Mouse (Mus musculus): ENCODE results near the gene Naa35. TPM values are rescaled to one million over a fixed set of nuclear protein-coding genes. Genes with fewer than 3 reads are reported as not detected.

The Naa35 gene
- polyA plus RNA-seq, 1 experiment from 2014 or later, result 120 TPM

DNA sequence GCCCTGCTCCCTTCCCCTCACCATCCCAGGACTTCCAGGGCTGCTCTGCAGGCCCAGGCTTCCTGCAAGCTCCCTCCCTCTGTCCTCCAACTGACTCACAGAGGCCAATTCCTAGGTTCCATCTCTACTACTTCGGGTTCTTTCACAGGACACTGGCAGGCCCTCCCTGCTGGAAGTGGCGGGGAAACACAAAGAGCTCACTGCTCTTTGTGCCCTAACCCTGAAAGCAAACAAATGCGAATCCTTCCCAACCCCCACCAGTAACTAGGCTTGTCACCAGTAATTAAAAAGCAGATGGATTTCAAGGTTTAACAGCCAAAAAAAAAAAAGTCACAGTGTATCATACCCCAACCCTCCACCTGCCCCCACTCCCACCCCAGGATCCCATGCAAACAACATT, 89.2 kb downstream of the Naa35 start:
- H3K9ac ChIP-seq (ENCODE audit: low read depth, low read length), result peak overlapping the region; percentile 94
- H3K27me3 ChIP-seq (ENCODE audit: control insufficient read depth, insufficient read depth, low read length), result no peaks in the 10 kb centered on the region
- DNase-seq (ENCODE audit: low spot score), result peak; percentile 76
- H3K36me3 ChIP-seq (ENCODE audit: control insufficient read depth, insufficient read depth, low read length), result no peaks in the 10 kb centered on the region
- peak overlapping the region; percentile 71 for H3K4me2 ChIP-seq (replicated peaks; ENCODE audit: low read depth, low read length)
- peak; percentile 61 for ATAC-seq (ENCODE audit: low FRiP score)
- H3K9me3 ChIP-seq (ENCODE audit: control insufficient read depth, low read length), result no peaks in the 10 kb centered on the region
- peaks cover 7% of the 10 kb centered on the region; the same call in 1 of the 2 replicates for H3K4me1 ChIP-seq (replicated peaks; ENCODE audit: control insufficient read depth, insufficient read depth, low read length)
- H3K4me3 ChIP-seq (ENCODE audit: low read depth, low read length), result peak overlapping the region; percentile 84
- 1% methylated on average over 3 of the region's 3 CpGs for WGBS
- peak overlapping the region; percentile 91 for H3K27ac ChIP-seq (ENCODE audit: low read depth, low read length)

DNA sequence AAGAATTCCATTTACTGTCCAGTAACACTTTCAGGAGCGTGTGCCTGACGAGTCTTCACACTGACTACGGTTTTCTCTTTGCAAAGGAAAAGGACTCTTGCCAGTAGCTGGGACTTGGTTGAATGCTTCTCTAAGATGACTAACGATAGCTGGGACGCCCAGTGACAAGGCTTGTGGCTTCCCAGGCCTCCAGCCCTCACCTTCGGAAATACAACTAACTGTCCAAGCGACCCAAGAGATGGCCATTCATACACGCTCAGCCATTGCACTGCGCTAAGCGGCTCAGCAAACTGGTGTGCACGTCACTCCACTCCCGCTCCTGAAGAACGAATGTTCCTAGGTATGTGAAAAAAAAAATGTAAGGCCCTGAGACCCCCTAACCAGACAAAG, 89.7 kb downstream of the Naa35 start:
- ATAC-seq (ENCODE audit: low FRiP score), result peak; percentile 36; the same call in 1 of the 2 replicates
- Histone ChIP-seq H3K9ac (ENCODE audit: low read depth, low read length) (peak overlapping the region; percentile 94), H3K4me1 (replicated peaks; ENCODE audit: control insufficient read depth, insufficient read depth, low read length) (peaks cover 7% of the 10 kb centered on the region; the same call in 1 of the 2 replicates), H3K9me3 (ENCODE audit: control insufficient read depth, low read length) (no peaks in the 10 kb centered on the region), H3K27ac (ENCODE audit: low read depth, low read length) (peak overlapping the region; percentile 91), H3K36me3 (ENCODE audit: control insufficient read depth, insufficient read depth, low read length) (no peaks in the 10 kb centered on the region), H3K27me3 (ENCODE audit: control insufficient read depth, insufficient read depth, low read length) (no peaks in the 10 kb centered on the region), H3K4me2 (replicated peaks; ENCODE audit: low read depth, low read length) (peak overlapping the region; percentile 71), H3K4me3 (ENCODE audit: low read depth, low read length) (peak overlapping the region; percentile 84)
- WGBS, result under 1% methylated on average over 13 of the region's 13 CpGs
- DNase-seq (ENCODE audit: low spot score), result peak; percentile 77

DNA sequence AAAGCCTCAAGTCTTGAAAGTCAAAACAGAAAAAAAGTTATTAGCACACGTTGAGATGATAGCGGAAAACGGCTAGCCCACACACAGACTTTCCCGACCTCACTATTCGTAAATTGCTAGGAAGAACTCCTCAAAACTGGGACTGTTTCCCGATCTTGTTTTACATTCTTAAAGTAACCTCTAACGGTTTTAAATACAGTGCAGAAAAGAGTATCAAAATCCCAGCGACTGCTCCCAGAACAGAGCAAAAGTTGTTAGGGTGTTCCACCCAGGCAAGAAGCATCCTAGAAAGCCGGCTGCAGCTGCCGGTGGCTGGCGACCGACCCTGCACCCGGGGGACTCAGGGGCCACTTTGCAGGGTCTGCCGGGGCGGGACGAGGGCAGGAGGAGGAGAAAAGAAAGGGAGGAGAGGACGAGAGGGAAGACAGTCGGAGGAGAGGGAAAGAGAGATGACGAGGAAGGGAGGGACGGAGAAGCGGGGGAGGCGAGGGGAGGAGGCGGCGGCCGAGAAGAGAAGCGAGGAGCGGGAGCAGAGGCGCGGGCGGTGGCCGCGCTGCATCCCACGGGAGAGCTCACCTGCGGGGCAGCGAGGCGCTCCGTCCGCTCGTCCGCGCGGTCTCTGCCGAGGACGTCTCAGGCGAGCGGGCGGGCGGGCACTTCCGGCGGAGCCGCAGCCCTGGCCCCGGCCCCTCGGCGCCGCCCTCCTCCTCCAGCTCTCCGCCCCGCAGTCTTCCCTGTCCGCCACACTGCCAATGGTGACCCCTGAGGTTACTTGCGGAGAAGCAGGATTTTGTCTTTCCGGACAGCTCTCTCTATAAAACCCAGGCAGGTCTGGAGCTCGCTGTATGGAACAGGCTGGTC, 90.3 kb downstream of the Naa35 start, which contains the start of gene Golm1:
Gene Golm1, minus strand, starts transcription at position 661 of the 861 bp plus-strand sequence.
- no peaks in the 10 kb centered on the region for H3K36me3 ChIP-seq (ENCODE audit: control insufficient read depth, insufficient read depth, low read length)
- H3K9me3 ChIP-seq (ENCODE audit: control insufficient read depth, low read length), result no peaks in the 10 kb centered on the region
- DNase-seq (ENCODE audit: low spot score), result peak; percentile 83
- H3K9ac ChIP-seq (ENCODE audit: low read depth, low read length), result peak within 1 kb of the TSS; percentile 94
- peak within 1 kb of the TSS; percentile 91 for H3K27ac ChIP-seq (ENCODE audit: low read depth, low read length)
- H3K4me1 ChIP-seq (replicated peaks; ENCODE audit: control insufficient read depth, insufficient read depth, low read length), result peaks cover 7% of the 10 kb centered on the region; the same call in 1 of the 2 replicates
- H3K4me3 ChIP-seq (ENCODE audit: low read depth, low read length), result peak within 1 kb of the TSS; percentile 84
- under 1% methylated on average over 55 of the region's 61 CpGs for WGBS
- ATAC-seq (ENCODE audit: low FRiP score), result peak; percentile 82
- peak within 1 kb of the TSS; percentile 71 for H3K4me2 ChIP-seq (replicated peaks; ENCODE audit: low read depth, low read length)
- no peaks in the 10 kb centered on the region for H3K27me3 ChIP-seq (ENCODE audit: control insufficient read depth, insufficient read depth, low read length)

DNA sequence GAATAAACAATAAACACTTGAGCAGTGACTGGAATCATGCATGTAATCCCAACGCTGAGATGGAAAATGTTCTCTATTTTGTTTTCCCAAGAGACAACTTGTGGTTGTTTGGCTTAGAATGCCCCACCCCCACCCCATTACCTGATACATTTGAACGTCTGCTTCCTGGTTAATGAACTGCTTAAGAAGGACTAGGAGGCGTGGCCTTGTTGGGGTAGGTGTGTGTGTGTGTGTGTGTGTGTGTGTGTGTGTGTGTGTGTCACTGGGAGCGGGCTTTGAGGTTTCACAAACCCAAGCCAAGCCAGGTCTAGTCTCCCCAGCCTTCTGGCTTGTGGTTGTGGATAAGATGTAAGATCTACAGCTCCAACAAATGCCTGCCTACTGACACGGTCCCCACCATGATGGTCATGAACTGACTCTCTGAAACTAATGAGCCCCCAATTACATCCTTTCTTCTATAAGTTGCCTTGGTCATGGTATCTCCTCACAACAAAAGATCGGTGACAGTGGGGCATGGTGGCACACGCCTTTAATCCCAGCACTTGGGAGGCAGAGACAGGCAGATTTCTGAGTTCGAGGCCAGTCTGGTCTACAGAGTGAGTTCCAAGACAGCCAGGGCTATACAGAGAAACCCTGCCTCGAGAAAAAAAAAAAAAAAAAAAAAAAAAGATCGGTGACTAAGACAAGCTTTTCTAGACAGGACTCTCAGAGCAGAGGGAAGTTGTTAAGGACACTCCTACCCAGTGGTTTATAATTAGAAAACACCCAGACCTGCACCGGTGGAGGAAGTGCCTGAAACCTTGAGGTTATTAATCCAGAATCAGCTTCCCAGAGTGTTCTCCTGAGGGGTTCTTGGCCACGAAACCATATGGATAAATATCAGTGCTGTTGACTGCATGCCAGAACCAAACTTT, 91.5 kb downstream of the Naa35 start:
- ATAC-seq (ENCODE audit: low FRiP score) (no peak), DNase-seq (ENCODE audit: low spot score) (no peak)
- Histone ChIP-seq H3K4me3 (ENCODE audit: low read depth, low read length) (no peak overlapping the region), H3K9me3 (ENCODE audit: control insufficient read depth, low read length) (no peaks in the 10 kb centered on the region), H3K36me3 (ENCODE audit: control insufficient read depth, insufficient read depth, low read length) (no peaks in the 10 kb centered on the region), H3K4me2 (replicated peaks; ENCODE audit: low read depth, low read length) (no peak overlapping the region; the same call in 1 of the 2 replicates), H3K27ac (ENCODE audit: low read depth, low read length) (no peak overlapping the region), H3K9ac (ENCODE audit: low read depth, low read length) (no peak overlapping the region), H3K27me3 (ENCODE audit: control insufficient read depth, insufficient read depth, low read length) (no peaks in the 10 kb centered on the region), H3K4me1 (replicated peaks; ENCODE audit: control insufficient read depth, insufficient read depth, low read length) (peaks cover 4% of the 10 kb centered on the region; the same call in 1 of the 2 replicates)
- 81% methylated on average over 11 of the region's 12 CpGs for WGBS

DNA sequence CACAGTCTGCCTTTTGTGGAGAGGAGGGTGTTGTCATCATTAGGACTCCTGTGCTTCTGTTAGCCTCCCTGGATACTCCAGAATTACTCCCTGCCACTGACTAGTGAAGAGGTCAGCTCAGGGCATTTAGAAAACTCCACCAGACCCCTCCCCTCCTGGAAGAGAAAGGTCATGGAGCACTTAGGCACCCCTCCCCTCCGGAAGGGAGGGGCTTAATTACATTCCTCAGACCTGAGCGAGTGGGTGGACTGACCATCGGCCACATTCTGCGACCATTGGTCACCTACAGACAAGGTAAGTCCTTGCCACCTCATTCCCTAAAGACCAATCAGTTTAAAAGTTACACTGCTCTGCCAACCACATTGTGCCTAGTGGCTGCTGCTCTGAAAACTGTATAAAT, 94.2 kb downstream of the Naa35 start:
- Histone ChIP-seq H3K4me1 (replicated peaks; ENCODE audit: control insufficient read depth, insufficient read depth, low read length) (no peaks in the 10 kb centered on the region), H3K27ac (ENCODE audit: low read depth, low read length) (no peak overlapping the region), H3K4me3 (ENCODE audit: low read depth, low read length) (no peak overlapping the region), H3K27me3 (ENCODE audit: control insufficient read depth, insufficient read depth, low read length) (no peaks in the 10 kb centered on the region), H3K9me3 (ENCODE audit: control insufficient read depth, low read length) (no peaks in the 10 kb centered on the region), H3K36me3 (ENCODE audit: control insufficient read depth, insufficient read depth, low read length) (no peaks in the 10 kb centered on the region), H3K9ac (ENCODE audit: low read depth, low read length) (no peak overlapping the region), H3K4me2 (replicated peaks; ENCODE audit: low read depth, low read length) (no peak overlapping the region)
- ATAC-seq (ENCODE audit: low FRiP score), result no peak
- WGBS, result 58% methylated on average over 4 of the region's 4 CpGs
- no peak for DNase-seq (ENCODE audit: low spot score)

DNA sequence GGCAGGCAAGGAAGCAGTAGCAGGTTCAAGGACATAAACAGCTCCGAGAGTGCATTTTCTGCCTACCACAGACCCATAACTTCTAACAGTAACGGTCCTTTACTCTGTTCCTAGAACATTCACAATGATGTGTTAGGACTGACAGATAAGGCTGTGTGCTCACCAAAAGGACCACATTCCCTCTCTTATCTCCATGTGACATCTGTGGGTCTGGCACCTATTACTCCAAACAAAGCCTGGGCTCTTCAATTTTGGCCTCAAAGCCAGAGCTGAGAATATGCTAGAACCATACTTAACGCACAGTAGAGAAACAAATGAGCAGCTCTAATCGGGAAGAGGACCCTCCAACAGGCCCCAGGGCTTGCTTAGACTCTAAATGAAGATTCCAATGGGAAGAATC, 94.8 kb downstream of the Naa35 start:
- Histone ChIP-seq H3K4me2 (replicated peaks; ENCODE audit: low read depth, low read length) (no peak overlapping the region), H3K27ac (ENCODE audit: low read depth, low read length) (no peak overlapping the region), H3K9me3 (ENCODE audit: control insufficient read depth, low read length) (no peaks in the 10 kb centered on the region), H3K9ac (ENCODE audit: low read depth, low read length) (no peak overlapping the region), H3K36me3 (ENCODE audit: control insufficient read depth, insufficient read depth, low read length) (no peaks in the 10 kb centered on the region), H3K4me3 (ENCODE audit: low read depth, low read length) (no peak overlapping the region), H3K4me1 (replicated peaks; ENCODE audit: control insufficient read depth, insufficient read depth, low read length) (no peaks in the 10 kb centered on the region), H3K27me3 (ENCODE audit: control insufficient read depth, insufficient read depth, low read length) (no peaks in the 10 kb centered on the region)
- ATAC-seq (ENCODE audit: low FRiP score) (no peak), DNase-seq (ENCODE audit: low spot score) (no peak)
- 76% methylated on average over 4 of the region's 4 CpGs for WGBS

DNA sequence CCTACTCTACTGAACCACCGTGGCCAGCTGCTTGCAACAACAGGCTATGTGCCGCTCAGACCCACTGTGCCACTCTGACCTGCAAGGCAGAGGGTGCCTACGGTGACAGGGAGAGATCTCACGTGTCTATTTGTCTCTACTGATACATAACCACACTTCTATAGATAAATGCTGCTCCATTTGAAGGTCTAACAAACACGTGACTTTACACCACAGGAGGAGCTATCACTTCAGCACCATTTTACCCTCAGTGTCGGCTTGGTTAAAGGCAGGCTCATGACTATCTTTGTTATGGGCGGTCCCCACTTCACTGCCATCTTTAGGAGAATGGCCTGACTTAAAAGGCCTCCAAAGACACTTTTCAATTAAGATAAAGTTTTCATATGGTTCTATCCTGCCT, 97.6 kb downstream of the Naa35 start:
- no peaks in the 10 kb centered on the region for H3K9me3 ChIP-seq (ENCODE audit: control insufficient read depth, low read length)
- H3K4me3 ChIP-seq (ENCODE audit: low read depth, low read length), result no peak overlapping the region
- H3K4me2 ChIP-seq (replicated peaks; ENCODE audit: low read depth, low read length), result no peak overlapping the region
- no peak overlapping the region for H3K9ac ChIP-seq (ENCODE audit: low read depth, low read length)
- peak; percentile 25 for DNase-seq (ENCODE audit: low spot score)
- H3K27ac ChIP-seq (ENCODE audit: low read depth, low read length), result no peak overlapping the region
- H3K36me3 ChIP-seq (ENCODE audit: control insufficient read depth, insufficient read depth, low read length), result no peaks in the 10 kb centered on the region
- H3K27me3 ChIP-seq (ENCODE audit: control insufficient read depth, insufficient read depth, low read length), result no peaks in the 10 kb centered on the region
- no peaks in the 10 kb centered on the region for H3K4me1 ChIP-seq (replicated peaks; ENCODE audit: control insufficient read depth, insufficient read depth, low read length)
- ATAC-seq (ENCODE audit: low FRiP score), result no peak
- 36% methylated on average over 7 of the region's 7 CpGs for WGBS

DNA sequence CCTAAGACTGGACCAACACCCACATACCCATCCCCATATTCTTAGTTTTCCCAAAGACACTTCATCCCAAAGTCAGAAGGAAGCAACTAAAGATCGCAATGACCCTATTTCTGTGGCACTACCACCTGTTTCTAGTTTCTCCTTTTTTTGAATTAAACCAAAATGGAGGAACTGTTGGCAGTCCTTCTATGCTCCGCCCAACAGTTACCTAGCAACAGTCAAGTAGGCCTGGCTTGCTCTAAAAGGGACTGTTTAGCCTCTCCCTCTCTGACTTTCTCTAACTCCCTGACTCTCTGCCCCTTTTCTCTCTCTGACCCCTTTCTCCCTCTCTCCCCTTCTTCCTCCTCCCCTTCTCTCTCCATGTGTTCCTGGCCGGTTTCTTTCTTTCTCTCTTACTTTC, 100.2 kb downstream of the Naa35 start:
- Histone ChIP-seq H3K9me3 (ENCODE audit: control insufficient read depth, low read length) (no peaks in the 10 kb centered on the region), H3K4me1 (replicated peaks; ENCODE audit: control insufficient read depth, insufficient read depth, low read length) (no peaks in the 10 kb centered on the region), H3K27ac (ENCODE audit: low read depth, low read length) (no peak overlapping the region), H3K4me2 (replicated peaks; ENCODE audit: low read depth, low read length) (no peak overlapping the region), H3K27me3 (ENCODE audit: control insufficient read depth, insufficient read depth, low read length) (no peaks in the 10 kb centered on the region), H3K36me3 (ENCODE audit: control insufficient read depth, insufficient read depth, low read length) (no peaks in the 10 kb centered on the region), H3K4me3 (ENCODE audit: low read depth, low read length) (no peak overlapping the region), H3K9ac (ENCODE audit: low read depth, low read length) (no peak overlapping the region)
- DNase-seq (ENCODE audit: low spot score), result no peak
- ATAC-seq (ENCODE audit: low FRiP score), result no peak
- WGBS, result 78% methylated on average over 3 of the region's 3 CpGs

All from hindbrain, embryonic 11.5 days (tissue).